Mouse (Mus musculus): ENCODE data around the gene Camta1.

DNA sequence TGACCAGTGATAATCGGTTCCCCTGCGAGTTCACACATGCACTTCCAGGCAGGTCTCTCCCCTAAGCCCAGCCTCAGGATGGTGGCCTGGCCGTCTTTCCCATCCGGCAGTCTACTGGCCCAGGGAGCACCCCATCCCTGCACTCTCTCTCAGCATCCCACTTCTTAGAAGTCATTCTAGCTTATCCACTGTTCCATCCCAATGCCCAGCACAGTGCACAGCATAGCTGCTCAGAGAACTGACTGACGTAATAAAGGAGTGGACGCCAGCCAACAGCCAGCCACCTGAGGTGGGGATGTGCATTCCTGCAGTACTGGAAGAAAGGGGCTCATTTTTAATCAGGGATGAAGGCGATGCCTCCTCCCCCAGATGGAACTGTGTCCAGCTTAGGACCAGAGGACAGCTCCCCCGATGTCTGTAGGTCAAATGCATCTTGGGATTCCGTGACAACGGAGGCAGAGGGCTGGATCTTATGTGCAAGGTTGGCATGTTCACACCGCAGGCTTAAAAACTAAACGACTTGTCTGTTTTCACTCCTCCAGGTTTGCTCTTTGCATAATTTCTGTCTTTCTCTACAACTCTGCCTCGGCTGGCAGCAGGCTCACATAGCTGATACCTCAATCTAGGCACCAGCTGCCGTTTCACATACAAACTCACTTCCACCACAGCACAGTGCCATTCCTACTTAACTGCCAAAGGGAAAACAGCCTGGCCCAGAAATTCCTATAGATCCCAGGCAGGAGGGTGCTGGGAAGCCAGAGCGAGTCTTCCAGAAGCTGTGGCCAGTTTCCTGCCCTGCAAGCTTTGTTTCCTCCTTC, 285.2 kb downstream of the Camta1 start:
- TF ChIP-seq TAL1 (IDR thresholded peaks at IDR 0.05; ENCODE audit: low read length) (no peak), GATA1 (IDR thresholded peaks at IDR 0.05; ENCODE audit: low read length) (no peak)
